Mouse (Mus musculus) right cerebral cortex, postnatal 10 days (tissue): ENCODE measurements around the gene Card14.
"Not testable (repeated sequence)": the region's sequence is repeated elsewhere in the genome, so short reads cannot be mapped to it uniquely, and the experiment has no call there.

Experiments used
- DNase-seq, 2 experiments: peaks; one replicate each; pipeline ENCODE4 v3.0.0; 2021; ENCODE audit warnings: low spot score in 2 of 2

Gene Card14

DNA sequence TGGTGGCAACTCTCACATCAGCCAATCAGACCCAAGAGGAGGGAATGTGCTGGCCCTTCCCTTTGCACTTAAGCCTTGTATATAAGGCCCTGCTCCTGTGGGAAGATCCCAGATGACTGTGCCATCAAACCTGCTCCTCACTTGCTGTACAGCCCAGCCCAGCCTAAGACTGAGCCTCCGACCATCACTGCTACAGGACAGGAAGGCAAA lies at the start of gene Card14:
TSS of gene Card14 (plus strand) at position 111 of the 210 bp plus-strand sequence.
- no peak for DNase-seq

GRCm38 (mm10) chr11:119258216-119258571 lies 49.4 kb upstream of the Card14 start:
- no peak for DNase-seq

DNA sequence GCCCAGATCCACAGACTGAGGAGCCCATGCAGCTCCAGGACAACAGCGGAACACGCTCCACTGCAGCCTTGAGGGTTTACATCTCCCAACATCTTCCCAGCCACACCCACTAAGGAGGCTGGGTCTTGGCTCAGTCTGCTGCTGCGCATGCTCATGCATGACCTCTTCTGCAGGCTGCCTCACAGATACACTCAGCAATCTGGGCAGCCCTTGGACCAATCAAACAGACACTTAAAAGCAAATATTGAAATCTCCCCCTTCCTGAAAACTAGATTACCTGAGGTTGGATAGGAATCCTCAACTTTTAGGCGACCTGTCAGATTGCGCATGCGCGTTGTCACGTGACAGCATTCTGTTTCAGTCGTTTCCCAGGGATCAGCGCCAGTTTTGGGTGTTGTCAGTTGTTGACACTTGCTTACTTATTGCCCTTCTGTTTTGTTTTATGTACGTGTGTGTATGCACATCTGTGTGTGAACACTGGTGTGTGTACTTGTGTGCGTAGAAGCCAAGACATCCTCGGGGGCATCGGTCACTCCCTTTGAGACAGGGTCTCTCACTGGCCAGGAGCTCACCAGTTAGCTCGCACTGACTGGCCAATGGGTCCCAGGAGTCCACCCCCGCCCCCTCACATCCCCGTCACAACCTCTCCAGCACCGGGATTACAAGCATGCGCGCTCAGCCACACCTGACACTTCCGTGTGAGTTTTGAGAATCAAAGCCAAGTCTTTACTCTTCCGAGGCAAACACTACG lies 48.8 kb upstream of the Card14 start:
- DNase-seq: peak; percentile 74 to 77

GRCm38 (mm10) chr11:119259977-119260376 lies 47.6 kb upstream of the Card14 start:
- no peak for DNase-seq

GRCm38 (mm10) chr11:119264413-119264812 lies 43.2 kb upstream of the Card14 start:
- no peak for DNase-seq

GRCm38 (mm10) chr11:119265811-119266210 lies 41.8 kb upstream of the Card14 start:
- no peak for DNase-seq

DNA sequence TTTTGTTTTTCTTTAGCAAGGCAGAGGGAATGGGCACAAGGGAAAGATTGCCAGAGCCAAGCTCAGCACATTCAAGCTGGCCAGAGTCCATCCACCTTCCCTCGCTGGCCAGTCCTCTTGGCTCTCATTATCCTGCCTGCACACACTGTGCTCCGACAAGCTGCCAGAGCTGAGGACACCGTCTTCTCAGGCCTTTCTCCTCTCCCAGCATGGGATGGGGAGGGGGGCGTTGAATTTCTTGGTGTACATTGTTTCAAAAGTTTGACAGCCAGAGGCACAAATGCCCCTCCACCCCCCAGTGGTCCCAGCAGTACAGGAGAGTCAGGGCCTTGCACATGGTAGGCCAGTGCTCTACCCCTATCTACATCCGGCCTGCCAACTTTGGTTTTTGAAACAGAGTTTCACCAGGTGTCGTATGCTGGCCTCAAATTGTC lies 40.3 kb upstream of the Card14 start:
- peak; percentile 78 to 80 for DNase-seq

GRCm38 (mm10) chr11:119267768-119268556 lies 39.6 kb upstream of the Card14 start, which contains the start of gene Gaa:
Gene Gaa (plus strand): TSS chr11:119267887.
- peak; percentile 97 for DNase-seq

DNA sequence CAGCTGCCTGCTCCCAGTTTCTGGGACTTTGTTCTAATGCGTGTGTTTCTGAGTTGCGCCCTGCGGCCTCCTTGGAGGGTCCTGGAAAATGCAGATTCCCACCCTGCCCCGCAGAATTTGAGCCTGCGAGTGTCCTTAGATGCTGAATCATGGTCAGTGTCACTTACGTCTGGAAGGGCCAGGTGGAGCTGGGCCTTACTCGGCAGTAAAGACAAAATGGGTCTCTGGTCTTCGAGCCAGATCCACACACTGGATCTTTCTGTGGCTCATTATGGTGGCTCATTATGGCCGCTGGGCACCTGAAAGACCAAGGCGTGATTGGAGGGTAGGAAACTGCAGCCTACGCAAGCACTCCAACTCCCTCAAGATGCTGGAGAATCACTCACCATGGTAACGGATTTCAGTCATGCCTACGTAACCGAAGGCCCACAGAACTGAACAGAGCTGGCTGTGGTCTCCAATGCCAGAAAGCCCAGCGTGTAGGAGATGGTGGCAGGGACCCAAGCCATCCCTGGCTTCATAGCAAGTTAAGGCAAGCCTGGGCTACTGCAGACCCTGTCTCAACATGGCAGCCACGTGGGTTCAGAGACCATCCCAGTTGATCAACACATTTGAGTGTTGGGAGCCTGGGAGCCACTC lies 38.9 kb upstream of the Card14 start:
- peak; percentile 77 to 88 for DNase-seq

- DNase-seq: not testable (repeated sequence)
These were observed 35.1 kb upstream of the Card14 start for GRCm38 (mm10) chr11:119272492-119272891.

DNA sequence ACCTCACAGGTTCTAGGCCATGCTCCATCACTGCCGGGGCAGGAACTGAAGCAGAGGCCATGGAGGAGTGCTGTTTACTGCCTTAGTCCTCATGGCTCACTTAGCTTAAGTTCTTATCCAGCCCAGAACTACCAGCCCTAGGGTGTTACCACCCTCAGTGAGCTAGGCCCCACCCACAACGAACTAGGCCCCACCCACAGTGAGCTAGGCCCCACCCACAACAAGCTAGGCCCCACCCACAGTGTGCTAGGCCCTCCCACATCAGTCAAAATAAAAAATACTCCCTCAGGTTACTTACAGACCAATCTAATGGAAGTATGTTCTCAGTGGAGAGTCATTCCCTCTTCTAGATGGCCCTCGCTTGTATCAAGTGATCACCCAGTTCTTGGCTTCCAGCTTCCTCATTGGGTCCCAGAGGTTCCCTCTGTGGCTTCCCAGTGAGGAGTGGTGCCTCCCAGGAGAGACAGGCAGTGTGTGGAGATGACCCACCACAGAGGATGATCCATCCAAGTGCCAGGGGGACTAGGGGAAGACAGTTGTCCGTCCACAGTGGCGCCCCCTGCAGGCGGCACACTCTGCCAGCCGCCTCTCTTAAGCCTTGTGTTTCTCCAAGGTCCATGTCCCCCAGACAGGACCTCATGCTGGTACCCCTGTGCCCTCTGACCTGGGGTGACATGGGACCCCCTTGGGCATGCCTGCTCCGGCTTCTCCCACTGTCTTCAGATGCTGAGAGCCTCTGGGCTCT lies 34.2 kb upstream of the Card14 start:
- no peak for DNase-seq

- no peak for DNase-seq
These were observed 26.5 kb upstream of the Card14 start for GRCm38 (mm10) chr11:119281030-119281429.

GRCm38 (mm10) chr11:119285791-119286527 lies 21.6 kb upstream of the Card14 start:
- no peak for DNase-seq

- DNase-seq: no peak
These were observed 20.2 kb upstream of the Card14 start for GRCm38 (mm10) chr11:119287207-119287992.

DNA sequence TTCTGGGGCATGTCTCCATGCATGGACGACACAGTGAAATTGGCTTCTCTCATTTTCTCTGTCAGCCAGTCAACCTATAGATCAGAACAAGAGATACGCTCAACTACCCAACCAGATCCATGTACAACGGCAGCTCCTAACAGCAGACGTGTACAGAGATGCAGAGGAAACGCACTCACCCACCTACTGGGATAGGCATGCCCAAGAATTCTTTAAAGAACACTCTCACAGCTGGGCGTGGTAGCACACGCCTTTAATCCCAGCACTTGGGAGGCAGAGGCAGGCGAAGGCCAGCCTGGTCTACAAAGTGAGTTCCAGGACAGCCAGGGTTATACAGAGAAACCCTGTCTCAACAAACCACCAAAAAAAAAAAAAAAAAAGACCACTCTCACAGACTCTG lies 14.7 kb upstream of the Card14 start:
- not testable (repeated sequence) for DNase-seq

DNA sequence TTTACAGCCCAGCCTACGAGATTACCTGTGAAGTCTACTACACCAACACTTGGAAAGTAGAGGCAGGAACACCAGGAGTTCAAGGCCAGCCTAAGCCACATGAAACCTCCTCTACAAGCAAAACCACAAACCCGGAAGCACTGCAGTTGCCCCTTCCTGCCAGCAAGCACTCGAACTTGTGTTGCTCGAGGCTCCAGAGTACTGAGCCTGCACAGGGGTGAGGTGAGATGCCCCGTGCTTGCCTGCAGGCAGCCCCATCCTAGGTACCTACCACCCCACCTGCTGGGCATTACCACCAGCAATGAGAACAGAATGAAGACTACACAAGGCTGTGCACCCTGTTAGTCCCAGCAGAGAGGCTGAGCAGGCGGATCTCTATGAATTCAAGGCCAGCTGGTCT lies 9.6 kb upstream of the Card14 start:
- no peak for DNase-seq

- DNase-seq: peak in 1 of 2 experiments; percentile 18
These were observed 8.7 kb upstream of the Card14 start for GRCm38 (mm10) chr11:119298917-119299316.

DNA sequence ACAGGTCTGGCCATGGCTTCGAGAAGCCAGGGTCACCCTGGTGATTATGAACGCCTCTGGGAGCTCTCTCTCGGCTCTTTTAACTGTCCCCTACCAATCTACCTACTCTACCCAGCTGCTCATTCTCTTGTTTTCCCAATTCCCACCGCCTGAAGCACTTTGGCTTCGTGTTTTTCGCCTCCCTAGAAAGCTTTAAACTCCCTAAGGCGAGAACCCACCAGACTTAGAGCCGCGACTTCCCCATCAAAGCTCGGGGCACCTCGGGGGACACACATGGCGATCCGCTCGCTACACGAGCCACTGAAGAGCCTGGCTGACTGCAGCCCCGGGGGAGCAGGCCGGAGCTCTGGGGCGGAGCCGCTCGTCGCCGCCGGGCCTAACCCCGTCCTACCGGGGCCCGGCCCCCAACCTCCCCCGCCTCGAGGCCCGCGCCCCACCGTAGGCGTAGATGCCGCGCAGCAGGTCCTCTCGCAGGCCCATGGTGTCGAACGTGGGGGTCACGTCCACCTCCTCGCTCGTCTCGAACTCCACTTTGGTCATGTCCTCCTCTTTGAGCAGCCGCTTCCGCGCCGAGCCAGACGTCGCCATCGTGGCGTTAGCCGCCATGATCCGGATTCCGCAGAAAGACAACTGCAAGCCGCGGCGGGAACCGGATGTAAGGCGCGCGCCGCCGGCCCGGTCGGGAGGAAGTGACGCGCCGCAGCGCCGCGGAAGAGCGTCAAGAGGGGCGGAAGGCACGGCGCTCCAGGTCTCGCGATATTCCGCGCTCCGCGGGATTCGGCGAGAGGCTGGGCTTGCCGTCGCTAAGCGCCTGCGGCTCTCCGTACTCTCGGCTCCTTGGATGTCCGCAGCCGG lies 8.0 kb upstream of the Card14 start, which contains the start of gene Eif4a3:
TSS of gene Eif4a3 (minus strand) at position 699 of the 855 bp plus-strand sequence.
- peak; percentile 95 to 97 for DNase-seq

GRCm38 (mm10) chr11:119300246-119300935 lies 7.2 kb upstream of the Card14 start:
- DNase-seq: peak in 1 of 2 experiments; percentile 30
